Mouse (Mus musculus): ENCODE results near the gene Oaz1.

DNA sequence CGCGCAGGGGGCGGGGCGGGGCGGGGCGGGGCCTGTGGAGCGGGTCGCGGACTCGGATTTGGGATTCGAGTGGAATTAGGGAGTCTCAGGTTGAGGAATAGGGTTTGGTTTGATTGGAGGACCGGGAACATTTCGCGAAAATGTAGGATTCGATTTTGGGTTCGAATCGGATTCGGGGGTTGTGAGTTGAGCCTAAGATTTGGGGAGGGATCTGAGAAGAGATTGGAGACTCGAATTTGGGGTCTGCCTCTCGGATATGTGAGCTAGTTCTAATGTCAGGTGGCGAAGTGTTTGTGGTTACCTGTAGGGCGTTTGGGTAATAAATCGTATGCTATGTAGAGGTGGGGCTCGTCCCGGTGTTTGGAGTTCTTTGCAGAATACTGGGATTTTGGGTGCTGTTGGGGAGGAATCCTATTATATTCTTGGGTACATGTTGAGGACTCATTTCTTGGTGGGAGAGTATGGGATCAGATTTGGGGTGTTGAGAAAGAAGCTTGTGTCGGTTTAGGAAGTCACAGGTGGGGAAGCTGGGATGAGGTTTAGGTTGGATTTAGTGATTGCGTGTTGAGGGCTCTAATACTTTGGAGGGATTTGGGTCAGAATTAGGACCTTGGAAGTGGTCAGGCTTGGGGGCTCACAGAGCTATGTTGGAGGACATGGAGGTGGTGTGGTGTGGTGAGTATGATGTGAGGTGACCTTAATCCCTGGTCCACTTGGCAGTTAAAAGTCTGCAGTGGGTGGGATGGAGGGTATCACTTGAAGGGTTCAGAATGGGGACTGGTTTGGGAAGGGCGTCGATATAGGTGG lies 810 bp downstream of the Oaz1 start:
- TF ChIP-seq POLR2A (IDR thresholded peaks at IDR 0.05; ENCODE audit: insufficient read length, low read depth) (no peak), MAX (IDR thresholded peaks at IDR 0.05; ENCODE audit: low read depth) (no peak), USF1 (IDR thresholded peaks at IDR 0.05; ENCODE audit: low read depth) (no peak)

Measured in myocyte (in vitro differentiated cells).